Mouse (Mus musculus) limb, embryonic 11.5 days (tissue): ENCODE data around the gene Gm6588. TPM values are rescaled to one million over a fixed set of nuclear protein-coding genes. Genes with fewer than 3 reads are reported as not detected.
A peak's percentile ranks its signal among the peaks of the same experiment; 100 is the strongest.

Source experiments
- ATAC-seq: fragments of 200-750 bp; cut with Nextera tagmentation; 2 replicates; pipeline ENCODE4 v1.8.0; 2017; ENCODE audit warnings: low read depth; ENCODE audit not compliant: insufficient number of reproducible peaks, low FRiP score, low TSS enrichment
- DNase-seq: peaks from one replicate; pipeline ENCODE4 v3.0.0-alpha.2; 2015; ENCODE audit warnings: low spot score
- H3K27ac ChIP-seq: fragments of 300-500 bp; sonication (generic); replicated peaks from 2 replicates; pipeline ENCODE4 v1.5.1; 2014; ENCODE audit warnings: low read depth, mild to moderate bottlenecking, low read length
- H3K27me3 ChIP-seq: fragments of 300-500 bp; sonication (generic); 2 replicates; pipeline ENCODE4 v1.6.1; 2014; ENCODE audit warnings: mild to moderate bottlenecking, low read length, mixed read lengths; ENCODE audit not compliant: control insufficient read depth, insufficient read depth
- H3K36me3 ChIP-seq: fragments of 300-500 bp; sonication (generic); 2 replicates; pipeline ENCODE4 v1.6.1; 2014; ENCODE audit warnings: mild to moderate bottlenecking, low read length, moderate library complexity, mixed read lengths; ENCODE audit not compliant: control insufficient read depth, insufficient read depth
- H3K4me1 ChIP-seq: fragments of 300-500 bp; sonication (generic); 2 replicates; pipeline ENCODE4 v1.6.1; 2014; ENCODE audit warnings: low read length, mixed read lengths; ENCODE audit not compliant: control insufficient read depth, insufficient read depth
- H3K4me2 ChIP-seq: fragments of 300-500 bp; sonication (generic); 2 replicates; pipeline ENCODE4 v1.6.1; 2014; ENCODE audit warnings: low read depth, mild to moderate bottlenecking, moderate library complexity; ENCODE audit not compliant: severe bottlenecking
- H3K4me3 ChIP-seq: fragments of 300-500 bp; sonication (generic); 2 replicates; pipeline ENCODE4 v1.5.1; 2014; ENCODE audit warnings: low read depth, low read length
- H3K9ac ChIP-seq: fragments of 300-500 bp; sonication (generic); 2 replicates; pipeline ENCODE4 v1.6.1; 2014; ENCODE audit warnings: mild to moderate bottlenecking, low read length
- H3K9me3 ChIP-seq: fragments of 300-500 bp; sonication (generic); 2 replicates; pipeline ENCODE4 v1.6.1; 2016; ENCODE audit warnings: low read length; ENCODE audit not compliant: control insufficient read depth
- WGBS: fragments of 180-500 bp; shearing (Covaris S2); extraction: QIAGEN DNeasy Blood & Tissue Kit; methylation state at CpG from one replicate; pipeline ENCODE4 v1.1.7; 2014; 5-methylcytosine and 5-hydroxymethylcytosine counted together
- polyA plus RNA-seq: library from polyadenylated mRNA; unstranded; fragments of >200 nt; fragmentation: Nextera tagmentation; extraction: Ambion mirVana; gene quantifications from 2 replicates; pipeline ENCODE4 v1.2.1, GENCODE M21; 2014

Gene Gm6588
- polyA plus RNA-seq, 1 experiment from 2014 or later = not detected

DNA sequence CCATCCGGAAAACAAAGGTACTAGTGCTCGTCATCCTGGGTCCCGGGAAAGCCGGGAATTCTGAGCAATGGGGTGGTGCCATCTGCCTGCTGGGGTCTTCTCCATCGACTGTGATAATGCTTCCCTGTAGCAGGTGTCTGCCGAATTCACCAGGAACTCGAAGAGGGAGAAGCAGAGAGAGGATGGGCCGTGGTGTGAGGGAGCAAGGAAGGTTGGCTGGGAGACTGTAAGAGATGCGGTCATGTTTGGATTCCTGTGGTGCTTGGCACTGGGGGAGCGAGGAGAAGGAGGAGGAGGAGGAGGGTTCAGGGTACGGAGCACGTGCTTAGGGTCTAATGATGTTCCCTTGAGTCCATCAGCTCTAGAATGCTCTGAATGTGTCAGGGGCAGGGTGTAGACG is 33.3 kb downstream of the Gm6588 start:
- Histone ChIP-seq H3K4me3 (no peak overlapping the region), H3K27me3 (no peaks in the 10 kb centered on the region)

GRCm38 (mm10) chr5:112483030-112483429 is 33.8 kb downstream of the Gm6588 start:
- 84% methylated on average over 8 of the region's 8 CpGs for WGBS
- H3K9ac ChIP-seq = no peak overlapping the region
- H3K4me2 ChIP-seq = no peak overlapping the region
- H3K27ac ChIP-seq = no peak overlapping the region
- peaks cover 3% of the 10 kb centered on the region; the same call in 1 of the 2 replicates for H3K4me1 ChIP-seq
- no peak for DNase-seq
- H3K4me3 ChIP-seq = no peak overlapping the region
- ATAC-seq = no peak
- no peaks in the 10 kb centered on the region for H3K9me3 ChIP-seq
- no peaks in the 10 kb centered on the region for H3K27me3 ChIP-seq
- no peaks in the 10 kb centered on the region for H3K36me3 ChIP-seq

More for the DNA sequence above, 33.3 kb downstream of the Gm6588 start:
- no peak for ATAC-seq
- H3K36me3 ChIP-seq = no peaks in the 10 kb centered on the region
- 76% methylated on average over 13 of the region's 13 CpGs for WGBS
- H3K9ac ChIP-seq = no peak overlapping the region
- no peaks in the 10 kb centered on the region for H3K9me3 ChIP-seq
- H3K4me1 ChIP-seq = peaks cover 3% of the 10 kb centered on the region; the same call in 1 of the 2 replicates
- no peak overlapping the region for H3K4me2 ChIP-seq
- H3K27ac ChIP-seq = no peak overlapping the region
- DNase-seq = no peak

DNA sequence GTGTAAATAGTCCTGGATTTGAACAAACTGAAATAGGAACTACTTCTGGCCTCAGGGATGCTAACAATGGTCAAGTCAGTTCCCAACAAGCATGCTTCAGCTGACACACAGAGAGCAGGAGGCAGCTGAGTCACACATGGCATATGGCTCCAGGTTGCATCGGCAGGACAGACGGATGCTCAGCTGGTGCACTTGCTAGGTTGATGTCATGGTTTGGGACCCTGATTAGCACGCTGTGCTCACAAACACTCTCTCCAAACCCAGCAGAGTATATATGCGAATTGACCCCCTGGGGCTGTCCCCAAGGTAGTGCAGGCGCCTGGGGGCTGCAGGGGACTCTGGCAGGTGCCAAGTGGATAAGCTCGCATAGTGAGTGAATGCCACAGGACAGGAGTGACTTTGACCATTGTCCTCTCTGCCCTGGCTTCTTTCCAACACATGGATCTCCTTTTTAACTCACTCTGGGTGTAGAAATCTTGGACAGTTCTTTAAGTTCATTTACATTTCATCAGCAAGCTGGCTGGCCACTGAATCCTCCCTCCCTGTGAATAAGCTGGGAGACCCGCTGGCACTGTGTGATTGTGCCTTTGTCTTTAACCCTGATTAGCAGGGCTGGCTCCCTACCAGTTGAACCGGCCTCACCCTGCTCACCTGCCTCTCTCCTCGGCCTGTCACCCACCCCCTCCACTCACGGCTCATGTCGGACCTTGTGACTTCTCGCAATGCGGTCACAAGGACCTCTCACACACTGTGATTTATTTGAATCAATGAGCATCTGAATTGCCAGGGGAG is 35.9 kb downstream of the Gm6588 start:
- WGBS = 25% methylated on average over 13 of the region's 13 CpGs
- H3K9ac ChIP-seq = no peak overlapping the region
- no peaks in the 10 kb centered on the region for H3K9me3 ChIP-seq
- no peak overlapping the region for H3K4me3 ChIP-seq
- no peaks in the 10 kb centered on the region for H3K36me3 ChIP-seq
- ATAC-seq (no peak), DNase-seq (no peak)
- H3K4me2 ChIP-seq = no peak overlapping the region
- H3K4me1 ChIP-seq = peaks cover 3% of the 10 kb centered on the region; the same call in 1 of the 2 replicates
- no peak overlapping the region for H3K27ac ChIP-seq
- no peaks in the 10 kb centered on the region for H3K27me3 ChIP-seq

DNA sequence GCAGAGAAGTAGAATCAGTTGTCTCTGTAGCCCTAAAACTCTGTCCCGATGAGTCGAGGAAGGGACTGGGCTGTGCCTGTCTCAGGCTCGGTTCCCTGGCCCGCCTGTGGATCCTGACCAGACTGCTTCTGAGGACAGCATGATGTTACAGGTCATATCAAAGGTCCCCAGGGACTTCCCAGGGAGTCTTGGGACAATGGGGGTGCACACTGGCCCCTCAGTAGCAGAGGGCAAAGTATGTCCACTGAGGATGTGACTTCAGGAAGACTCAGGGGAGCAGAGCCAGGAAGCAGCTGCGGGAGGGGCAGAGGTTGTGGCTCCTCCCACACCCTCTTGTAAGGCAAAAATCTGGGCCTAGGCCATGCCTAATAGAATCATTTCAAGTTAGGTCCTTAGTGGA is 37.2 kb downstream of the Gm6588 start:
- Histone ChIP-seq H3K27me3 (no peaks in the 10 kb centered on the region), H3K27ac (no peak overlapping the region), H3K4me2 (no peak overlapping the region), H3K4me3 (no peak overlapping the region), H3K9ac (no peak overlapping the region), H3K36me3 (no peaks in the 10 kb centered on the region), H3K4me1 (peaks cover 3% of the 10 kb centered on the region; the same call in 1 of the 2 replicates), H3K9me3 (no peaks in the 10 kb centered on the region)
- DNase-seq (no peak), ATAC-seq (no peak)
- 70% methylated on average over 5 of the region's 5 CpGs for WGBS

DNA sequence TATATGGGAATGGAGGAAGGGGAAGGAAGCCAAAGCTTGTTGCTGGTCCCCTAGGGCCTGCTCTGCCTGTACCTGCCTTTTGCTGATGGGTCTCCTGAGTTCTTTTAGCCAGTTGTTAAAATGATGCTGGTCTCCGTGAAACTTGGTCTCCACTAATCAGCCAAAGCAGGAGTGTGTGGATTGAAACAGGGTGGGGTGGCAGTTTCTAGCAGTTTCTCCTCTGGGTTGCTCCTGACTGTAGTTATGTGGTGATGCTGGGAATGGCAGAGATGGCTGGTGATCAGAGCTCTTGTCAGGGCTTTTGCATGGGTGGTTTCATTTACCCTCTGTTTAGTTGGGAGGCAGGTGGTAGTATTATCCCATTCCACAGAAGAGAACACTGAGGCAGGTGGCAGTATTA is 38.3 kb downstream of the Gm6588 start:
- DNase-seq (no peak), ATAC-seq (no peak)
- Histone ChIP-seq H3K9me3 (no peaks in the 10 kb centered on the region), H3K36me3 (no peaks in the 10 kb centered on the region), H3K4me3 (no peak overlapping the region), H3K27me3 (no peaks in the 10 kb centered on the region), H3K9ac (no peak overlapping the region), H3K4me2 (no peak overlapping the region), H3K27ac (no peak overlapping the region), H3K4me1 (no peaks in the 10 kb centered on the region)
- 91% methylated on average over 1 of the region's 1 CpGs for WGBS

- H3K36me3 ChIP-seq = no peaks in the 10 kb centered on the region
- no peak for DNase-seq
- no peak for ATAC-seq
- no peak overlapping the region for H3K9ac ChIP-seq
- no peaks in the 10 kb centered on the region for H3K27me3 ChIP-seq
- no peaks in the 10 kb centered on the region for H3K9me3 ChIP-seq
- H3K4me2 ChIP-seq = no peak overlapping the region
- no peaks in the 10 kb centered on the region for H3K4me1 ChIP-seq
- H3K4me3 ChIP-seq = no peak overlapping the region
- H3K27ac ChIP-seq = no peak overlapping the region
- 64% methylated on average over 8 of the region's 8 CpGs for WGBS
These were observed 39.0 kb downstream of the Gm6588 start for GRCm38 (mm10) chr5:112488101-112488776.

- H3K4me3 ChIP-seq = no peak overlapping the region
- no peaks in the 10 kb centered on the region for H3K36me3 ChIP-seq
- H3K4me2 ChIP-seq = no peak overlapping the region
- H3K9ac ChIP-seq = no peak overlapping the region
- no peaks in the 10 kb centered on the region for H3K27me3 ChIP-seq
- no peaks in the 10 kb centered on the region for H3K4me1 ChIP-seq
- DNase-seq = peak; percentile 24
- H3K9me3 ChIP-seq = no peaks in the 10 kb centered on the region
- ATAC-seq = no peak
- no peak overlapping the region for H3K27ac ChIP-seq
- WGBS = 54% methylated on average over 11 of the region's 11 CpGs
These were observed 42.3 kb downstream of the Gm6588 start for GRCm38 (mm10) chr5:112491489-112491888.

DNA sequence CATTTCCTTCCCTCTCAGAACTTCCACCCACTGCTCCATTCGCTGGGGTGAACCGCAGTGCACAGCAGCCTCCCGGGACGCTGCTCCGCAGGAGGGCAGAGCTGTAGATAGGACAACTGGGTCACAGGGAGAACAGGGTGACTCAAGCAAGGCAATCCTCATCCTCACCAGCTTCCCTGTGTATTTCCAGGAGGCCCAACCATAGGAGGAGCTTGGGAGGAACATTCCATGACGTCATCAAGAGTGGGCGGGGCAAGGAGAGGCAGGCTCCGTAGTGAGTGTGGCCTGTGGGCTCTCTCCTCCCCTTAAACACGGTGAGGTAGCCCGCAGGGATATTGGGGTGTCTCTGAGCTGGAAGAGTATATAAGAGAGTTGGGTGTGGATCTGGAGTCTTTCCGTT is 44.3 kb downstream of the Gm6588 start:
- Histone ChIP-seq H3K9me3 (no peaks in the 10 kb centered on the region), H3K9ac (no peak overlapping the region), H3K27me3 (no peaks in the 10 kb centered on the region), H3K4me3 (no peak overlapping the region), H3K36me3 (no peaks in the 10 kb centered on the region), H3K4me1 (no peaks in the 10 kb centered on the region), H3K4me2 (no peak overlapping the region), H3K27ac (no peak overlapping the region)
- 39% methylated on average over 11 of the region's 11 CpGs for WGBS
- ATAC-seq (no peak), DNase-seq (peak; percentile 75)
